Mouse (Mus musculus) layer of hippocampus, postnatal 14 days (tissue): ENCODE data around the gene Ppp1r27. TPM values are rescaled to one million over a fixed set of nuclear protein-coding genes. Genes with fewer than 3 reads are reported as not detected.
A peak's percentile ranks its signal among the peaks of the same experiment; 100 is the strongest.
"Not testable (repeated sequence)": the region's sequence is repeated elsewhere in the genome, so short reads cannot be mapped to it uniquely, and the experiment has no call there.

Experiments used
- DNase-seq, 2 experiments: peaks; one replicate each; pipeline ENCODE4 v3.0.0; 2021 to 2022; ENCODE audit warnings: low spot score in 2 of 2, mixed read lengths in 1 of 2
- long read RNA-seq, 2 experiments: library from polyadenylated mRNA; stranded (forward); transcript quantifications; one replicate each; pipeline ENCODE4 v2.0.0; 2021
- total RNA-seq, 2 experiments: library from RNA; stranded (reverse); gene quantifications; 2 replicates each; pipeline ENCODE4 v1.2.3; 2021

The Ppp1r27 gene
- total RNA-seq, result not detected
- long read RNA-seq, experiment 1, result 0 reads
- long read RNA-seq, experiment 2, result 0 reads

- no peak for DNase-seq
Observed at GRCm38 (mm10) chr11:120550810-120551440, at the start of gene Ppp1r27. Gene Ppp1r27, minus strand, starts transcription at chr11:120551132.

DNA sequence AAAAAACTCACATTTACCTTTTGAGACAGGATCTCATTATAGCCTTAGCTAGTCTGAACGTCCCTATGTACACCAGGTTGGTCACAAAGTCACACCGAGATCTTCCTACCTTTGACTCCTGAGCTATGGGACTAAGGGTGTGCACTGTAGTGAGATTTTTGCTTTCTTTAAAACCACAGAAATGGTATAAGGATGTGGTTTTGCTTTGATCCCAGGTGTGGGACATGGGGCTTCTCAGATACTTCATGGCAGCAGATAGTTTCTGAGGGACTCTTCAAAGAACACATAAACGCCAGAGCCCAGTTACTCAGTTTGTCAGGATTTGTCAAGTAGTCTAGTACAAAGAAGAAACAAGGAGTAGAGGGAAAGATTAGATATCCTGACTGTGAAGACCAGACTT lies 49.8 kb upstream of the Ppp1r27 start:
- DNase-seq, result no peak

DNA sequence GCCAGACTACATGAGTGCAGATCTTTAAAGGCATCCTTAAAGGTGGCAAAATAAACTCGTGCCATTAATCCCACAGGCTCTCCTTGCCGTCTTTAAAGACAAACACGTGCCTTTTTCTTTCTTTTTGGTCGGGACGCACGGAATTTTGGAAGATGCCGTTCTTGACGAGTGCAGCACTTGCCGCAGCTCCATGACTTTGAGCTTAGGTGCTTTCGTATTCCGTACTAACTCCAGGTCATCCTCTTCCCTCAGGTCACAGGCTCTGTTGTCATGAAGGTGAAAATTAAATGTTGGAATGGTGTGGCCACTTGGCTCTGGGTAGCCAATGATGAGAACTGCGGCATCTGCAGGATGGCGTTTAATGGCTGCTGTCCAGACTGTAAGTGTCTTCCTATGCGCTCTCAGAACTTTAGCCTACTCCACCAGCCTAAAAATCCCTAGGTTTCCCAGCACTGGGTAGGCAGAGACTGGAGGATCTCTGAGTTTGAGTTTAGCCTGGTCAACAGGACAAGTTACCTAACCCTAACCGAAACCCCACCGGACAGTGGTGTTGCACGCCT lies 48.1 kb upstream of the Ppp1r27 start:
- DNase-seq, result no peak

DNA sequence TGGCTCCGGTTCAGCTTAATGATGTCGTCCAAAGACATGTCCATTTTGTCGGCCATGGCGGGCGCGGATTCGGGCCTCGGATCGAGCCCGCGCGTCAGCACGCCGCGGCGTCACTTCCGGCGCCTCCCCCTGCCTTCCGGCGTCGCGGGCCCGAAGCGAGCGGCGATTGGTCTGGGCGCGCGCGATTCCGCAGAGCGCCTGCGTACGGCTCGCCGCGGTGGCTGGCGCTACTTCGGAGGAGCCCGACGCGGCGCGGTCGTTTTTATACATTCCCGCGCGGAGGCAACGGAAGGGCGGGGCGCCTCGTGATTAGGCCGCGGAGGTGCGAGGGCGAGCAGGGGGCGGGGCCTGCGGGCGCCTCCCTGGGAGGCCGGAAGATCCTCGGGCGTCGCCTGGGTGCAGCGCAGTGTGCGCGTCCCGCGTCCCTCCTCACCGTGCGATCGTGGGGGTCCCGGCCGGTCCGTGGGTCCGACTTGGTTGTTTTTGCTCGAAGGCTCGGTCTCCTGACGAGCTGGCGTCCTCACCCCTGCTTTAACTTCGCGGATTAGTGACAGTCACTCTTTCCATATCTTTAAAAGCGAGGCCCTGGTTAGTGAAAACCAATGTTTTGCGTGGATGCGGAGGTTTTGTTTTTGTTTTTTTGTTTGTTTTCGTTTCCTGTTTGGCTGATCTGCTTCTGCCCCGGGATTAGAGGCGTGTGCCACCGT lies 47.5 kb upstream of the Ppp1r27 start, which contains the start of the genes Alyref and Anapc11:
Gene Alyref (minus strand): TSS at position 83 of the 707 bp plus-strand sequence.
Gene Anapc11 (plus strand): TSS at position 139 of the 707 bp plus-strand sequence.
- peak; percentile 89 to 94 for DNase-seq

DNA sequence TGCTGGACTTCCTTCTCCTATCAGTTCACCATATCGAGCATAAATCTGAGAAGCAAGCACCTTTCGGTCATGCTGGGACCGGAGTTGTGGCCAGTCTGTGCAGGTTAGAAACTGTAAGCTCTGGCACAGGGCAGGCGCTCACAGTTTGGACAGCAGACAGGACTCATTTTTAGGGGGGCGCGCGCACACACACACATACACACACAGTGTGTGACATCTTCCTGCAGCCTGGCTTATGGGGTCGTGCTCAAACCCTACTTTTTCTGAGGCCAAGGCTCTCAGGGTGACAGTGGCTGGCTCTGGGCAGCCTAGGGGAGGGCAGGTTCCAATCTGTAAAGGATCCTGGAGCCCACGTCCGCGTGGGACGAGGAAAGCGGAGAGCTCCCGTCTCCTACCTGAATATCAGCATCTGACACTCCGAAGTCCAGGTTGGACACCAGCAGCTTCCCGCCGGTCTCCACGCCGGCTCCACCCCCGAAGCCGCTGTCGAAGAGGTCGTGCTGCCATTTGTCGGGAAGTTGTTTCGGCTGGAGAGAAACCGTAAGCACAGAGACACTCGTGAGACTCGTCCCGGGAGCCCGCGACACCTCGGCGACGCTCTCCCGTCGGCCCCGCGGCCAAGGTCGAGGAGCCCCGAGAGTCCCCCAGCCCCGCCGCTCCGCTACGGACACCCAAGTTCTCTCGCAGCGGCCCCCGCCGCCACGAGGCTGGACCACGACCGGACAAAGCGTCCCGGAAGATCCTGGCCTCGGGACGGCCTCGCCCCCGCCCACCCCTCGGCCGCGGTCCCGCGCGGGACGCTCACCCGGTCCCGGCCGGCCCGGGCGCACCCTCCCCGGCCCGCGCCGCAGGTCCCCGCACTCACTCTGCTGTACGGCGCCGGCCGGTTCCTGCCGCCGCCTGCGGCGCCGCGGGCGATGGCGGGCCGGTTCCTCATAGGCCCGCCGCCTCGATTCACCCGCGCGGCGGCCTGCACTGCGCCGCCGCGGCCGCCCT lies 46.6 kb upstream of the Ppp1r27 start:
- DNase-seq, result no peak

GRCm38 (mm10) chr11:120588531-120588930 lies 37.6 kb upstream of the Ppp1r27 start:
- DNase-seq, result no peak

- DNase-seq, result no peak
Observed at GRCm38 (mm10) chr11:120583937-120584336, 33.0 kb upstream of the Ppp1r27 start.

- DNase-seq, result not testable (repeated sequence)
Observed at GRCm38 (mm10) chr11:120582982-120583293, 32.0 kb upstream of the Ppp1r27 start.

DNA sequence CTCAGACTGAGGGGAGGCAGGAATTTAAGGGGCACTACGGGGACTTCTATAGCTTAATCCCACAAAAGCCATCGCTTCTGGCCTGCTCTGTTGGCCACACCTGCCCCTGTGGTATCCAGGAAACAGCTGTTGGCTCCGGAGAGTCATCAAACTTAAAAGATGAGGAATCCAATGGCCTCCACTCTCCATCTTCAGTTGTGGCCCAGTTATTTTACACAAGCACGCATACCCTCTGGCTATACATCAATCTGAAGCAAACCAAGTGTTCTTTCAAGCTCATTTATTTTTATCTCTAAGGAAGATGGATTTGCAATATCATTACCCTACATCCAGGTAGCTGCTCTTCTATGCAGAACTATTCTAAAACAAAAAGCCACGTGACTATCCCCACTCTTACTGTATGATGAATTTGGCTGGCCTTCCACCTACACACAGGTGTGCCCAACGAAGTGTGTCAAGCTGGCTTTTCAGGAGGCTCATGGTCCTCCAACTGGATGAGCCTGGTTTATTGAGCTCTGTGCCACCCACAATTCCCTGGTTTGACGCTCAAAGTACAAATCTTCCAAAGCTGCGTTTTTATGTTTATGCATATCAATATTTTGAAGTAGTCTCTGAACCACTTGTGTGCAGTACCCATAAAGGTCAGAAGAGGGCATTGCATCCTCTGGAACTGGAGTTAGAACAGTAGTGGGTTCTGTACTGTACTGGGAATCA lies 31.5 kb upstream of the Ppp1r27 start:
- DNase-seq, result no peak

DNA sequence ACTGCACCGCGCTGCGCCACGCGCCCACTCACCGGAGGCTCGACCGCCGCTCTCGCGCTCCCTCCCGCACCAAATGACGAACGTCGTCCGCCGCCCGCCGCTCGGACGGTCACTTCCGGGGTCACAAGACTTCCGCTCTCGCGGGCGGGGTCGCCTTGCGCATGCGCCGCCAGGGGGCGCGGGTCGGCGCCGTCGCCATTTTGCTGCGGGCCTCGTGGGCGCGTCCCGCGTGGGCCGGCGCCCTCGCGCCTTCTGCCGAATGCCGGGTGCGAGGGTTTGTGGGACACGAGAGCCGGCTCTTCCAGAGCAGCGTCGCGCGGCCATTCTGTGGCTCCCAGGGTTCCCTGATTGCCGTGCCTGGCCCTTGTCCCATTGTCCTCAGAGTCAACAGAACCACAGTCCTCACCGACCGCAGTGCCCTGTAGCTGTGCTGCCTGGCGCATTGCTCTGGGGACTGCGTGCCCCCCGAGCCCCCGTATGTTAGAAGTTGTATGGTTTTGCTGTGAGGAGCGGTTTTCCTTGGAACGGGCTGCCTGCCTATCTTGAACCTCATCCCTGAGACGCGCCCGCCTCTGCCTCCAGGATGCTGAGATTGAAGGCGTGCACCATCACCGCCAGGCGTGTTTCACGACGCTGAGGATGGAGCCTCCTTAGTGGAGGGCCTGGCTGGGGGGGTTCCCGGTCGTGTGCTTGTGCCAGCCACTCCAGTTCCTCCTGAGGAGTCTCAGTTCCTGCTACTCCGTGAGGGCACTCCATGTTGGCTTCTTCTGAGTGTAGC lies 30.7 kb upstream of the Ppp1r27 start, which contains the start of gene Arhgdia:
Gene Arhgdia (minus strand): TSS at position 135 of the 778 bp plus-strand sequence.
- DNase-seq, result peak; percentile 90 to 91

DNA sequence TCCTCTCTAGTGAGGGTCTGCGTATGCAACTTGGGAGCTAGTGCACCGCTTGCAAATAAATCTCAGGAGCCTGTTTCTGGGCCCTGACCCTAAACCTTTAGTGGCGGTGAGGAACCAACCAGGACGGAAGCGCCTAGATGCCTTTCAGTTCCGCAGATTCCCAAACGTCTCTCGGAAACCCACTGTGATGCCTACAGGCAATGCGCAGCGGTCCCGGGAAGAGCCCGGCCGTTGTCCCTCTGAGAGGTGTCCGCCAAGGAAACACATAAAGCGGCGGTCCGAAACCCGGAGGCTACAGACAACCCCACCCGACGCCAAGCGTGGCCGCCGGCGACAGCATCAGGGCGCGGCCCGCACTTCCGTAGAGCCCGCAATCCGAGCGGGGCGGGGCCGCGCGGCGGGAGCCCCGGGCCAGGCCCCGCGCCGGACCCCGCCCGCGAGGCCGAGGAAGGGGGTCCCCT lies 30.0 kb upstream of the Ppp1r27 start:
- DNase-seq, result peak in 1 of 2 experiments; percentile 45

- DNase-seq, result no peak
Observed at GRCm38 (mm10) chr11:120580190-120580589, 29.3 kb upstream of the Ppp1r27 start.

DNA sequence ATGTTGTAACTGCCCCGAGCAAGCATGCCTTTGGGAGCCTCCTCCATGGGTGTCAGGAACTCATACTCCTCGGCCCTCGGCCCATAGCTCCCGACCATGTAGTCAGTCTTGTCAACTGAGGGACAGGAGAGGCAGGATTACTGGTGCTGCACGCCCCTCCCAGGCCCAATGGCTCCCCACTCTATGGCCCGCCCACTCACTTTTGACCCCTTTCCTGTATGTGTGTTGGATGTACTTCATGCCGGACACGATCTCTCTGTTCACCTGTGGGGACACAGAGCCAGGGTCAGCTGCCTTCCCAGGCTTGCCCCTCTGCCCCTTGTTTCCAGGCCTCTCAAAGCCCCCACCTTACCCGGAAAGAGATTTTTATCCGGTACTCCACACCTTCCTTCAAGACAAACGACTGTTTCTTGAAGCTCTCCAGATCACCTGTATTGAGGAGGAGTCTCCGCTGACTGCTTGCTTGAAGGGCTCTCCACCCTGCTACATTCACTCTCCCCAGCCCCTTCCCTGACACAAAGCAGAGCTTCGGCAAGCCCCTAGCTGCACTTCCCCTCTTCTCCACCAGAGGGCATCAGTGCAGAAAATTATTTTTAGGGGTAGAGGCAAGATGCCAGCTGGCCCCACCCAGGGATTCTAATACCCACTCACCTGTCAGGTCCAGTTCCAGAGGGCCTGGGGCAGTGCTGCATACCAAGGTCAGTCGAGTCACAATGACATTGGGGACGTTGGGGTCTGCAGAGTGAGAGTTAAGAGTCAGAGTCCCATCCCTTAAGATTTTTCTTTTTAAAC lies 28.6 kb upstream of the Ppp1r27 start:
- DNase-seq, result peak in 1 of 2 experiments; percentile 70

DNA sequence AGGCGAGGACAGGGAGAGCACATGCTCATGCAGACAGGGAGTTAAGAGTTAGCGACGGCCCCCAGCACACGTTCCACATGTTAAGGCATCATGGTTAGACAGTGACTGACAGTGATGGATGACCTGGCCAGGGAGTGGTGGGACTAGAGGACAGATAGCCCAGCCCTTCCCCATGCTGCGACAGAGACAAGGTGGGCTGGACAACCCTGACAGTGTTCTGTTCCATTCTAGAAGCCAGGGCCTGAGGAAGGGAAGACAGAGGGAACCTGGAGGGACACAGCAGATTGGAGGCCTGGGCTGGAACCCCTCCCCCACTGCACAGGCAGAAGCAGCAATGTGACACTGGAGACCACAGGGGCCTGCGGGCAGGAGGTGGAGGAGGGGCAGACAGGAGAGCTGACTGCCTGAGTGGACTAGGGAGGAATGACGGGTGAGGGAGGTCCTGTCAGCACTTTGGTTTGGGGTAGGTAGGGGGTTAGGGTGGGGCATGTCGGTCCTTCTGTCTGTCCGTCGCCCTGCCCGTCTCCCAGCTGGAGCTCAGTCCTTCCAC lies 27.8 kb upstream of the Ppp1r27 start:
- DNase-seq, result no peak

DNA sequence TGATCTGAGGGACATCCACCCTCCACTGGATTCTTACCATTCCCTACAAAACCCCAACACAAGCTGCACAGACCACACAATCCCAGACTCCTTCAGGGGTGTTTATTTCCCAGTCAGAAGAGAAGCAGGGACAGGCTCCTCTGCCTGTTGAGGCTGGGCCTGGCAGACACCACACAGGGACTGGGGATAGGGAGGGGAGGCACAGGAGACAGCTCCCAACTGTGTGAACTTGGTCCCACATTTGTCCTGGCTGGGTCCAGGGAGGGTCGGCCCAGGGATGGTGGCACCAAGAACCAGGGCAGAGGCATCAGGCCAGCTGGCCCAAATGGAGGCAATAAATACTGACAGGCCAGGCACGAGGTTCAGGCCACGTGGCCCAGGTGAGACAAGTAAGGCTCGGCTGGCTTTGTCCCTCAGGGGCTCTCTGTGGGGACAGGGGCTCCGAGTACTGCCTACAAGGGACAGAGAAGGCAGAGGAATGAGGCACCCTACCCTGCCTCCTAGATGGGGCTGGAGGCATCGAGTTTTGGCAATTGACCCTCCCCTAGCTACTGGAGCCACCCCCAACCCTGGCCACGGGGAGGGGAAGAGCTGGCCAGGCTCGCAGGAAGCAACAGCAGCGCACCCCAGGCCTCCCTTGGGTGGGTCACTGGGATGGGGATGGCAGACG lies 27.2 kb upstream of the Ppp1r27 start:
- DNase-seq, result no peak

DNA sequence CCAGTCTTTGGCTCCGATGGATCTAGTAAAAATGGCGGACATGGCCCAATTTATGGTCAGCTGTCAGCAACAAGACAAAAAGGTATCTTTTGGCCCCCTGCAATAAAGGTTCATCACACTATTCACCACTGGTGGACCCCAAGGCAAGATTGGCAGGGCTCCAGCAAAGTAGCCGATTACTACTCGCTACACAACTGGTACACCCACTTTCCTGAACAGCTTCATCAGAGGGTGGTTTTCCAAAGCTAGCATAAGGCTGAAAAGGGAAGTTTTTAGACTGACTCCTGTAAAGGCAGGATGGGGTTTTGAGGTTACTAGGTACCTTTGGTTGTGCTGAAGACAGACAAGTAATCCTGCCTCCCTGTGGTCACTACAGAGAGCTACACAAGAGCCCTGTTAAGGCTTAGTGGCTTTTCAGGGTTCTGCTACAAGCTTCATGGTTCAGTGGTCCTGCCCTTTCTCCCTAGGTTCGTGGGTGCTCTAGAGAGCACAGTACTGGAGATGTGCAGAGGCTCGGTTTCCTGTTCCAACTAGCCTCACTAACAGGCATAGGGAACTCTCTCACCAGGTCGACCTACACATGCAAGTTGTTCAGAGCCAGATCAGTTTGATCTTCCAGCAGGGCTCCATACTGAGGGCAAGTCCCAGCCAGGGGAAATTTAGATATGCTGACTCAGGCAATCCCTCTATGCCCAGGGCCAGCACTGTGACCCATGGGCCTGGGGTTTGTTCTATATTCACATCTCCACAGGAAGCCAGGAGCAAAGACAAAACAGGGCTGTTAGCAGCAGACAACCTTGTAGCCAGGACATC lies 26.5 kb upstream of the Ppp1r27 start:
- no peak for DNase-seq
